Mouse (Mus musculus): ENCODE measurements around the gene Wdr20. TPM values are rescaled to one million over a fixed set of nuclear protein-coding genes. Genes with fewer than 3 reads are reported as not detected.
A peak's percentile ranks its signal among the peaks of the same experiment; 100 is the strongest.

The Wdr20 gene
- total and polyA plus RNA-seq, 3 experiments = 18.8 to 25.8 TPM; not detected in 1

GRCm38 (mm10) chr12:110698523-110699170 is 39.1 kb upstream of the Wdr20 start (continued):
- TF ChIP-seq EP300 (IDR thresholded peaks at IDR 0.05; ENCODE audit: low read depth in 1 of 2, low read length in 2 of 2) (peak; percentile 65 to 83), ZKSCAN1 (IDR thresholded peaks at IDR 0.05; ENCODE audit: low read depth, low read length) (no peak)

GRCm38 (mm10) chr12:110699171-110699547 is 38.6 kb upstream of the Wdr20 start:
- TF ChIP-seq BHLHE40 (IDR thresholded peaks at IDR 0.05; ENCODE audit: borderline replicate concordance, low read depth, low read length) (no peak), UBTF (IDR thresholded peaks at IDR 0.05; ENCODE audit: borderline replicate concordance, insufficient read depth, low read depth, low read length) (no peak), POLR2A (IDR thresholded peaks at IDR 0.05; ENCODE audit: control insufficient read depth in 1 of 2, insufficient read depth in 1 of 2, low read depth in 1 of 2, low read length in 2 of 2, poor library complexity in 1 of 2) (no peak), TBP (IDR thresholded peaks at IDR 0.05; ENCODE audit: low read depth, low read length) (no peak), ZC3H11A (IDR thresholded peaks at IDR 0.05; ENCODE audit: low read depth, low read length) (no peak), ZNF384 (IDR thresholded peaks at IDR 0.05; ENCODE audit: low read depth, low read length) (no peak), RCOR1 (IDR thresholded peaks at IDR 0.05; ENCODE audit: low read depth, low read length) (0 out of 2 replicates have a peak, but pooled peaks have one; percentile 7), TCF12 (IDR thresholded peaks at IDR 0.05; ENCODE audit: low read depth, low read length) (no peak), NRF1 (IDR thresholded peaks at IDR 0.05; ENCODE audit: insufficient read depth, low read depth, low read length, poor library complexity, severe bottlenecking) (no peak), MXI1 (IDR thresholded peaks at IDR 0.05; ENCODE audit: low read depth, low read length) (no peak; the same call in 1 of the 2 replicates), SMC3 (IDR thresholded peaks at IDR 0.05; ENCODE audit: low read depth, low read length) (no peak), MYB (IDR thresholded peaks at IDR 0.05; ENCODE audit: low read depth, low read length) (no peak), TAL1 (IDR thresholded peaks at IDR 0.05; ENCODE audit: low read length) (peak; percentile 32), CTCF (IDR thresholded peaks at IDR 0.05 in 2 of 3, conservative IDR thresholded peaks at IDR 0.05 in 1 of 3; ENCODE audit: control insufficient read depth in 1 of 3, insufficient read depth in 1 of 3, low read depth in 2 of 3, low read length in 3 of 3, poor library complexity in 1 of 3, severe bottlenecking in 1 of 3) (no peak), ETS1 (IDR thresholded peaks at IDR 0.05; ENCODE audit: low read depth, low read length) (peak; percentile 54; the same call in 1 of the 2 replicates), JUND (IDR thresholded peaks at IDR 0.05; ENCODE audit: low read depth, low read length) (no peak), POLR2AphosphoS5 (IDR thresholded peaks at IDR 0.05; ENCODE audit: borderline replicate concordance, low read depth, low read length) (no peak), MYC (IDR thresholded peaks at IDR 0.05; ENCODE audit: low read depth, low read length) (no peak), USF2 (IDR thresholded peaks at IDR 0.05; ENCODE audit: borderline replicate concordance in 1 of 2, insufficient read depth in 1 of 2, low read depth in 1 of 2, low read length in 2 of 2) (no peak), HCFC1 (IDR thresholded peaks at IDR 0.05; ENCODE audit: low read depth, low read length) (no peak), ZMIZ1 (IDR thresholded peaks at IDR 0.05; ENCODE audit: low read depth, low read length) (no peak), GABPA (IDR thresholded peaks at IDR 0.05; ENCODE audit: low read depth, low read length) (peak; percentile 62; the same call in 1 of the 2 replicates), MEF2A (IDR thresholded peaks at IDR 0.05; ENCODE audit: extremely low read depth, insufficient replicate concordance, low read depth, low read length, poor library complexity, severe bottlenecking) (no peak), GATA1 (IDR thresholded peaks at IDR 0.05; ENCODE audit: low read depth, low read length) (0 out of 2 replicates have a peak, but pooled peaks have one; percentile 15), CHD2 (IDR thresholded peaks at IDR 0.05; ENCODE audit: low read length) (no peak), MAFK (IDR thresholded peaks at IDR 0.05; ENCODE audit: borderline replicate concordance, low read depth, low read length) (peak; percentile 91), ELF1 (IDR thresholded peaks at IDR 0.05; ENCODE audit: low read depth, low read length) (no peak), USF1 (IDR thresholded peaks at IDR 0.05; ENCODE audit: low read depth, low read length) (no peak)
- Histone ChIP-seq H3K4me1 (ENCODE audit: control insufficient read depth in 1 of 2, insufficient read depth in 2 of 2, low read length in 2 of 2) (peaks cover 18 to 49% of the 10 kb centered on the region in 2 experiments), H3K27me3 (ENCODE audit: control insufficient read depth in 1 of 2, insufficient read depth in 2 of 2, low read length in 2 of 2) (no peaks in the 10 kb centered on the region), H3K79me2 (ENCODE audit: control insufficient read depth, insufficient read depth, low read length, poor library complexity) (peaks cover 25% of the 10 kb centered on the region), H3K27ac (ENCODE audit: control insufficient read depth, low read depth, low read length) (peak overlapping the region; percentile 99), H3K9me3 (replicated peaks; ENCODE audit: insufficient read depth, low read length) (no peaks in the 10 kb centered on the region), H3K4me3 (ENCODE audit: control insufficient read depth in 1 of 2, insufficient read depth in 1 of 2, low read depth in 2 of 2, low read length in 2 of 2) (peak overlapping the region; percentile 21 to 46), H3K9ac (ENCODE audit: control insufficient read depth, low read depth, low read length, poor library complexity, severe bottlenecking) (peak overlapping the region; percentile 100), H3K36me3 (ENCODE audit: control insufficient read depth in 1 of 2, insufficient read depth in 2 of 2, low read length in 2 of 2) (peaks cover 4 to 45% of the 10 kb centered on the region in 2 experiments; a peak in 3 of 4 replicates)
- peak; percentile 75 for DNase-seq (ENCODE audit: low read depth, low spot score)

All from MEL (cell line).